Mouse (Mus musculus): Measurements from ENCODE around the gene Uts2b.
"Not testable (repeated sequence)": the region's sequence is repeated elsewhere in the genome, so short reads cannot be mapped to it uniquely, and the experiment has no call there.

The Uts2b gene

DNA sequence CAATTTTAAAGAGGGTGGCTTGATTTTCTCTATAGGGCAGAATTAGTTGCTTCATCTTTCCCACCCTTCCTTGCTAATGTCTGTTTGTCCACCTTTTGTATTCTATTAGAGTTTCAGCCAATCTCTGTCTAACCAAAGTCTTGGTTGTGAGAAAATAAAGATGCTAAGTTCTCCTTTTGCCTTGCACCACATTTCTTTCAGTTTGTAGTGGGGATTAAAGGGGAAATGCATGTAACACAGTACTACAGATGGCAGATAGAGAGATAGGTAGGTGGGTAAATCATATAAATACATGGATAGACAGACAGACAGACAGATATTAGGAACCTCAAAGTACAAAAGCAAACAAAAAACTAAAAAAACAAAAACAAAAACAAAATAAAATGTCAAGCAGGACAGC is 6.5 kb upstream of the Uts2b start:
- in situ Hi-C loops (cut with MboI; ENCODE audit: unreplicated experiment in 2 of 2) = no loop called here

DNA sequence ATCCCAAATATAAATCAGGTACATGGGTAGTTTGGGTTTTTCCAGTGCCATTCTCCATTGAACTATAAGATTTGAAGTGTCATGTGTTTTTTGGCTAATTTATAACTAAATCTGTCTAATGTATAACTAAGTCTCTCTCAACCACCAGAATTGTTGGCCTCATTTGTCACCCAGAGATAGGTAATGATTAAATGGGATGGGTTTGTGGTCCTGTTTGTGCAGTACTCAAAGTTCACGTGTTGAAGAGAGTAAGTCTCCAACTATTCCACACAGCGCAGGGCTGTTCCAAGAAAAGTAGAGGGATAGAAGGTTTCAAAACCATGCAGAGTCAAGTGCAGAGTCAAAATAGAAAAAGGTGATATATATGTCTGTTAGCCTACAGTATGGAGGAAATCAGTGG is 5.3 kb upstream of the Uts2b start:
- in situ Hi-C loops (cut with MboI; ENCODE audit: unreplicated experiment in 2 of 2) = no loop called here

DNA sequence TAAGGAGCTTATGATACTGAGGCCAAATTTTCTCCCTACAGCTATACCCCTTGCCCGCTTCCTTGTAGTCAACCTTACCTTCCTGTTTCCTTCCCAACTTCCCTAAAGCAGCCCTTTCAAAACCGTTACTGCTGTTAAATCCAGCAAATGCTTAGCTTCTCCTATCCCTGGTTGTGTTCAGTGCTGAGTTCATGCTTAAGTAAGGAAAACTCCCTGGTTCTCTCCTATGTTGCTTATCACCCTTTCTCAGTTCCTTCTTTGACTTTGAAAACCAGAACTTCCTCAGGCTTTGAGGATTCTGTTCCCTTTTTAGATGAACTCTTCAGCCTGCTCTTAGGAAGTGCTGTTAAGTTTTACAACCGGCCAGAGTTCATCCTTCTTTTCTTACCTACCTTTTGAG is 4.1 kb upstream of the Uts2b start:
- in situ Hi-C loops (cut with MboI; ENCODE audit: unreplicated experiment in 2 of 2) = no loop called here

DNA sequence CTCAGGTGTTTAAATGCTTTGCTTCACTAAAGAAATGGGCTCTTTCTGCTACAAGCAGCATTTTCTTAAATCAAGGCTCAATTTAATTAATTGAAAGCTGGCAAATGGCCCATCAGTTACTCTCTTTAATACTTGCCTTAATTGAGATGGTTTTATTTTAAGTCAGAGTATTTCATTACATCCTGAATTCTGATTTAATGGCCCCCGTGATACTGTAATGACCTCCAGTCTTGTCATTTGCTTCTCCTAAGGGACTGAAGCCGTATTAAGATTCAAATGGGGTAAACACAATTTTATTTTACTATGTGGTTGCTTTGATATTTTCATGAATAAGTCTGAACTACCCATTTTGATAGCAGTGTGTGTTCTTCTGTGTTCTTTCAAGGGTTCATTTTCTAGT is 661 bp upstream of the Uts2b start:
- in situ Hi-C loops (cut with MboI; ENCODE audit: unreplicated experiment in 2 of 2) = no loop called here

DNA sequence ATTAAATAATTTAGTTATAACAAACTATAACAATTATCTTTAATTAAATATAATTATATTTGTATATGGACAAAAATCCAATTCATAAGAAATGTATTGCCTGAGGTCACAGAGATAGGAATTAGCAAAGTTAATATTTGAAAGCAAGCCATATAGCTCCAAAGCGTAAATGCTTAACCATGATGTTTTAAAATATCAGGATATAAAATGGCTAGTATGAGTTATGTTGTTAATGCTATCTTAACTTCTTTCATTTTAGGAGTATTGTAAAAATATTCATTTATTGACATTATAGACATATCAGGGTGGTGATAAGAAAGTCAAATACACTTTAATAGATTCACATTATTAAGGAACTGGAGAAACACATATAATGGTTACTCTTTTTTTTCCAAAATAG is 10.0 kb downstream of the Uts2b start:
- in situ Hi-C loops (cut with MboI; ENCODE audit: unreplicated experiment in 2 of 2) = no loop called here

GRCm38 (mm10) chr16:27354464-27354863 is 15.6 kb downstream of the Uts2b start:
- in situ Hi-C loops (cut with MboI; ENCODE audit: unreplicated experiment in 2 of 2) = no loop called here

GRCm38 (mm10) chr16:27349878-27350532 is 20.0 kb downstream of the Uts2b start:
- in situ Hi-C loops (cut with MboI; ENCODE audit: unreplicated experiment in 2 of 2) = loop anchor here in 1 of 2 experiments (5.0 kb wide), 1 partner anchor 32 kb away; no protein-coding TSS in a partner anchor

DNA sequence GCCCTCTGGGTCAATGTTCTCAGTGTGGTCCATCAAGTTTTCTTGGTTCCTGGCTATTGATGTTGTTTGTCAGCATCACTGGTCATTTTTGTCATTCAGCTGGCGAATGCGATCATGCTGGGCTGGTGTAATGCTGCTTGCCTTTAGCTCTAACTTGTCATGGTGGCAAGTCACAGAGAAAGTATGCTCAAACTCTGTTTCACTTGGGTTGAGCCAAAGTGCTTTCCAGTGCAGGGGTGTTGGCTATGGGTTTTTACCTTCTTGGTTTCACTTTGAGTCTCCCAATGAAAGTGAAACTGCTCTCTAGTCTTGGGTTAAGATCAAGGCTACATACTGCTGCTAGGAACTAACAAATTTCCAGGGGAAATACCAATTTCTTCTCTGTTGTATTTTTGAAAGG is 20.8 kb downstream of the Uts2b start:
- in situ Hi-C loops (cut with MboI; ENCODE audit: unreplicated experiment in 2 of 2) = loop anchor here in 1 of 2 experiments (5.0 kb wide), 1 partner anchor 33 kb away; no protein-coding TSS in a partner anchor

DNA sequence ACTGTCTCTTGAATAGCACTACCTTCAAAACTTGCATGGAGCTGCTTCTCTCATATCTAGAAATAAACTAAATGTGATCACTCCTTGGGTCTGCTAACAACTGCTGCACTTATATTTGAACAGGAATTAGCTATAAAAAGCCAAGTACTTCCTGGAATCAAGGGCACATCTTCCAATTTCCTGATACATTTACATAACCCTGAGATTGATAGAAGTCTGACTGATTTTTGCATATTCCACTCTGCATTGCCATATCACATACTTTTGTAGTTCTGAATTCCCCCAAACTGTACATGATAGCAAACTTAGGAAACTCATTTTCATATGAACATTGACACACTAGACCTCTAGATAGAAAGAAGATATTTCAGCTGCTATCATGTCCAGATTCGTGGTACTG is 21.7 kb downstream of the Uts2b start:
- in situ Hi-C loops (cut with MboI; ENCODE audit: unreplicated experiment in 2 of 2) = loop anchor here in 1 of 2 experiments (5.0 kb wide), 1 partner anchor 34 kb away; no protein-coding TSS in a partner anchor

GRCm38 (mm10) chr16:27347521-27347920 is 22.5 kb downstream of the Uts2b start:
- in situ Hi-C loops (cut with MboI; ENCODE audit: unreplicated experiment in 2 of 2) = loop anchor here in 1 of 2 experiments (5.0 kb wide), 1 partner anchor 35 kb away; no protein-coding TSS in a partner anchor

GRCm38 (mm10) chr16:27326463-27326862 is 43.6 kb downstream of the Uts2b start:
- in situ Hi-C loops (cut with MboI; ENCODE audit: unreplicated experiment in 2 of 2) = no loop called here

DNA sequence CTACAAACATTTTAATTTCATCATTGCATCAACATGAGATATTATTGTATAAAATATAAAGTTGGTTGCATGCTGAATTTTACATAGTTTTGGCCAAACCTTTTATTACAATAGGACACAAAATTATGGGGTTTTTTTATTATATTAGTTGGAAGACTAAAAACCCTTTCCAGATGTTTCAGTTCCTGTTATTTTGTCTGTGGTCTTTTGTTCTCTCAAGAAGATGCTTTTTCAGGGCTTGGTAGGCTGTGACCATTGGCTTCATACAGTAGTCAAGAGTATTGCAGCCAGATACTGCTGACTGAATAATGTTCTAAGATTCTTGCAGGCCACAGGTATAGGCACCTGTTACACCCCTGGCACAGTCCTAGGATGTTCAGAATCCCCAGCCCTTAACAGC is 48.0 kb downstream of the Uts2b start:
- in situ Hi-C loops (cut with MboI; ENCODE audit: unreplicated experiment in 2 of 2) = no loop called here

GRCm38 (mm10) chr16:27319099-27319498 is 50.9 kb downstream of the Uts2b start:
- in situ Hi-C loops (cut with MboI; ENCODE audit: unreplicated experiment in 2 of 2) = no loop called here

DNA sequence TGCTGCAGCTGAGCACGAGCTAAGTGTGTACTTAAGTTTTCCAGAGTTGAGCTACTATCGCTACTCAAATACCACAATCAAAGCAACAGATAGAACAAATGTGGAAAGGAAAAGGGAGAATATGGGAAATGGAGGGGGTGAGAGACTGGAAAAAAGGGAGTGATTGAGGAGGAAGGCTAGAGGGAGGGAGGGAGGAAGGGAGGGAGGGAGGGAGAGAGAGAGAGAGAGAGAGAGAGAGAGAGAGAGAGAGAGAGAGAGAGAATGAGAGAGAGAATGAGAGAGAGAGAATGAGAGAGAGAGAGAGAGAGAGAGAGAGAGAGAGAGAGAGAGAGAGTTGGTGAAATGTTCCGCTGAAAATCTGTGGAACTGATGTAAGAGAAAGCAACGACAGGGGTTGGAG is 62.9 kb downstream of the Uts2b start, which contains the start of gene Ostn:
Gene Ostn (plus strand): TSS at position 301 of the 400 bp plus-strand sequence.
- in situ Hi-C loops (cut with MboI; ENCODE audit: unreplicated experiment in 2 of 2) = not testable (repeated sequence)

Measured in v-Abl transformed pro-B cells (cell line).